Mouse (Mus musculus) adrenal gland, postnatal 25 days (tissue): ENCODE results near the gene Pir. TPM values are rescaled to one million over a fixed set of nuclear protein-coding genes. Genes with fewer than 3 reads are reported as not detected.

Experiments used
- DNase-seq: peaks from one replicate; pipeline ENCODE4 v3.0.0; 2021; ENCODE audit warnings: mixed read lengths
- long read RNA-seq: library from polyadenylated mRNA; stranded (forward); transcript quantifications from one replicate; pipeline ENCODE4 v2.0.0, GENCODE M21; 2021
- total RNA-seq: library from RNA; stranded (reverse); gene quantifications from 2 replicates; pipeline ENCODE4 v1.2.3, GENCODE M21; 2021

Pir gene
- total RNA-seq, result 3.2 and 3.6 TPM in 2 replicates
- long read RNA-seq, transcript Pir-201 (10 exons, 1,599 nt), result major isoform, 23 of 31 reads
- long read RNA-seq, partial matches to known transcripts, result 0 of 31 reads
- long read RNA-seq, other reads (novel, unspliced or antisense), result 8 of 31 reads

GRCm38 (mm10) chrX:164269285-164269761, at the start of gene Pir:
Gene Pir (plus strand): TSS chrX:164269371.
- DNase-seq, result peak; percentile 29

GRCm38 (mm10) chrX:164221989-164222388, 47.2 kb upstream of the Pir start:
- no peak for DNase-seq

GRCm38 (mm10) chrX:164233380-164233779, 35.8 kb upstream of the Pir start:
- DNase-seq, result no peak

DNA sequence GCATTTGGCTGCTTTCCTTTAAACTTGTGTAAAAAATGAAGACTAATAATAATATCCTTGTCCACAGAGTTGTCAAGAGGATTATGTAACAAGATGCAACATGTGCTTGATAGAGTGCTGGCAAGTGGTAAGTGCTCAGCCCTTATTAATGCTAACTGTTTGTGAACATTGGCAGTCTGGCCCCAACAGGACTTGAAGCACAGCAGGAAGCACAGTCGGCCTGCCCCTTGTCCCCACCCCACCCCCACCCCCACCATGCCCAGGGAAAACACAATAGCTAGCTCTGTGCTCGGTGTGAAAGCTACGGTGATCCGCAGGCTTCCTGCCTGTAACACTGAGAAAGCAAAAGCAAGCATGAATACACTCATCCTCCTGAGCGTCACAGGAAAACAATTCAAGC, 23.5 kb upstream of the Pir start:
- no peak for DNase-seq

GRCm38 (mm10) chrX:164246722-164247121, 22.4 kb upstream of the Pir start:
- no peak for DNase-seq

DNA sequence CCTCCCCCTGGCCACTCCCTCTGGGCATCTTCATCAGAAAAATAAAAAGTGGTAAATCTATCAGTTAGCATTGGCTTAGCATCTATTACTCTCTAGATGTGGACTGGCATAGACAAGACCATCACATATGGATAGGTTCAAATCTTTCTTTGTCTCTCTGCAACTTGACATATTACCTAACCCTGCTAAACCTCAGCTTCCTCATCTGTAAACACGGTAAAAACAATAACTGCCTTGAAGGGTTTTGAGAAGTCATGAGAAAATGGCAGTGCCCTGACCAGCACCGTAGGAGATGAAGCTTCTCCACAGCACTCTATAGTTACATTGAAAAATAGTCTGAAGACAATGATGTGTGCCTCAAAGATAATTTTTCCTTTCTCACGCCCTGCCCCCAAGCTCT, 12.6 kb upstream of the Pir start:
- no peak for DNase-seq

GRCm38 (mm10) chrX:164258057-164258456, 11.1 kb upstream of the Pir start, which contains the start of gene Bmx:
Gene Bmx (minus strand): TSS chrX:164258193.
- no peak for DNase-seq

DNA sequence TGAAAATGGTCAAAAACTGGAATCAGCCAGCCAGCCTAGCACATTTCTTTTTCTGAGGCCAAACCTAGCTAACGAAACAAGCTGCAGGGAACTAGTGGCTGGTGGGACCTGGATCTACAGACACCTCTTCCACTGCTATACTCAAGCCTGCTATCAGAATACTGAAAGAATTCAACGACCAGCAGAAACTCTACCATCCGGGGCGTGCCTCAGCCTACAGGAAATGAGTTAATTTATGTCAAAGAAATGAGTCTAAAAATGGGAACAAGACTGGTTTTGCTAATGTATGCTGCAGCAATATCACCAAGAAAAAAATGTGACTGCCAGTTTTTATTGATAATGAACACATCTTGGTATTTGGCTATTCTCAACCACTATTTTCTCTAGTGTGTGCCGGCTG, 10.5 kb upstream of the Pir start:
- DNase-seq, result no peak

DNA sequence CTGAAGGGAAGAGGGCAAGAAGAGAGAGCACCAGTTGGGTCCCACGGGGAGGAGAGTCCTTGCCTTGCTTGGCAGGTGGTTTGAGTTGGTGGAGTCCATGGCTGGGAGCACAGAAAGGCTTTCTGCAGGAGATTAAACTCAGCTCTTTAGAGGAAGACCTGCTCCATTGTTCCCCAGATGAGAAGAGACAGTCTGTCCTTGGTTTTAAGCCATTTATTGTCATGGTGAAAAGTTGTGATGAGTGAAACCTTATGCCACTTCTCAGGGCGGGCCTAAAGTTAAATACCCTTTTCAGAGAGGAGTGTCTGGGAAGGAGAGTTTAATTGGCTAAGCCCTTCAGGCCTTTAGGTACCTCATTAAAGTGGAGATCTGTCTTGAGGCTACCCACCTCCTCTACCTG, 6.9 kb upstream of the Pir start:
- DNase-seq, result no peak

DNA sequence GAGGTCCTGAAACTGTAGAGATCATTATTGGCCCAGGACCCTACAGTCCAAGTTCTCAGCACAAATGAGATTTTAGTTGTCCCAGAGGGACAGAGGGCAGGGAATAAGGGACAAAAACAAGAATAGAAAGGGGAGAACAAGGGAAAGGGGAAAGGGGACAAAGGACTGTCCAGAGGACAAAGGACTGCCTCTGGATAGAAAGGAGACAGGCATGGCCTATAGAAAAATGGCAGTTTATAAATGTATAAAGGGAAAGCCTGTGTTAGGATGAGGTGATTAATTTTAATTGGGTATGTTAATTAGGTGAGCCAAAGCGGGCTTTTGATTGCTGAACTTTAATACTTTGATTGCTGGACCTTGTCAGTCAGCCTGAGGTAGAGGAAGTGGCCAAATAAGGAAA, 4.3 kb upstream of the Pir start:
- DNase-seq, result no peak

DNA sequence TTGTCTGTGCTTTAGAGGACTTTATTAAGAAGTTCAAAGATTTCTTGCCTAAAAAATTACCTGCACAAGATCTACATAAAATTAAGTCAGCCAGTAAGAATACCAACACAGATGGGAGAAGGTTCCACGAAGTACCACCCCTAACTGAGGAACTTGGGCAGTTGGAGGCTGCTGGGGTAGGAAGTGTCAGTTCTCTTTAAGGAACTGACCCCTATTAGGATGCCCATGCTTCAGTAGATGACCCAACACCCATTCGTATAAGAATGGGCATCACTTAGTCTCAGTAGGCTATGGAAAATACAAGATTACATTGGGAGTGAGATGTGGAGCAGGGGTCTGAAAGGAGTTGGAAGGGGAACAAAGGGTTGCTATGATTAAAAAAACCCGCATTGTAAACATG, 1.4 kb downstream of the Pir start:
- DNase-seq, result no peak

GRCm38 (mm10) chrX:164275536-164275935, 6.4 kb downstream of the Pir start:
- no peak for DNase-seq

- no peak for DNase-seq
These were observed 11.9 kb downstream of the Pir start for GRCm38 (mm10) chrX:164280918-164281647.

DNA sequence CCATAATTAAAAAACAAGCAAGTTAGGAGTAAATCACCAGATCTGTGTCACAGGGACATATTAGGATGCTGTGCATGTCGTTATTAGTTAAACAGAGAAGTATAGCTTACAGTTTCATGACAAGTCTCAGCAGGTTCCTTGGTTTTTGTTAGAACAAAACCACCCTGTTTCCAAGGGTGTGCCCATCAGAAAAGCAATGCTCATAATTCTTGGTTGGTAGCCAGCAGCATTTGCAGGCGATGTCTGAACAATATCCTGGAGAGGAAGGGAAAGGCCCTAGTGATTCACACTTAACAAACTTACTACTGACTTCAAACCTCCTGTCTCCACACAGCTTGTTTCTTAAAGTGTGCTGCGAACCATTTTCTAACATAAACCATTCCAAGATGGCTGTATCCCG, 14.6 kb downstream of the Pir start:
- no peak for DNase-seq

- no peak for DNase-seq
These were observed 17.9 kb downstream of the Pir start for GRCm38 (mm10) chrX:164287077-164287476.

DNA sequence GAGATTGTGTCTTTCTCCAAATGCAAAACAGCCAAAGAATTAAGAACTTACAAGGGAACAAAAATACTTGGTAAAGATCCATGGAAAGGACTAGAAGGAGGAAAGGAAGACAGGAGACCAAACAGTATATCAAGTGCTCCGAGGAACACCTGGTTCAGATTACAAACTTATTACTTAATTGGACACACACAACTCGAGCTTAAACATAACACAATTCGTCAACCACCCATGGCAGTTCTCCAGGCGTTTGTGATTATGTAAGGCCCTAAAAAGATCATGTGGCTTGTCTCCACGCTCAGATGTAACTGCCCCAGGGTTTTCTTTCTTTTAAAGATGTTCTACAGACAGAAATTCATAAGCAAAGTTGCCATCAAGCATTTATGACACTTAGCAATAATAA, 22.0 kb downstream of the Pir start:
- DNase-seq, result no peak

DNA sequence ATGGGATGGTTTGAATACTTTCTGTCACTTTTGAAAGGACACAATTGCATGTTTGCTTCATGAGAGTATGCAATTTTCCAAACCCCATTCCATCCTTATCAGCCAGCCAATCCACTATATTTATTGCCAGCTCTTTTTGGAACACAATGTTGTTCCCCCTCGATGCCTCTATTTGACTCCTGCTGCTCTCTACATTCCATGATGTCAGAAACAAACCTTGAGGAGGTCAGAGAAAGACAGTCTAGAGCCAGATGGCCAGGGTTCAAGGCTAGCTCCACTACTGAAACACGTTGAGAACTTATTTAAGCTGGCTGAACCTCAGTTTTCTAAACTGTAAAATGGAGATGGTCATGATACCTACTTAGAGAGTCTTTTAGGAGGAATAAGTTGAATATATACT, 37.1 kb downstream of the Pir start:
- no peak for DNase-seq

- DNase-seq, result no peak
These were observed 44.7 kb downstream of the Pir start for GRCm38 (mm10) chrX:164313876-164314275.

DNA sequence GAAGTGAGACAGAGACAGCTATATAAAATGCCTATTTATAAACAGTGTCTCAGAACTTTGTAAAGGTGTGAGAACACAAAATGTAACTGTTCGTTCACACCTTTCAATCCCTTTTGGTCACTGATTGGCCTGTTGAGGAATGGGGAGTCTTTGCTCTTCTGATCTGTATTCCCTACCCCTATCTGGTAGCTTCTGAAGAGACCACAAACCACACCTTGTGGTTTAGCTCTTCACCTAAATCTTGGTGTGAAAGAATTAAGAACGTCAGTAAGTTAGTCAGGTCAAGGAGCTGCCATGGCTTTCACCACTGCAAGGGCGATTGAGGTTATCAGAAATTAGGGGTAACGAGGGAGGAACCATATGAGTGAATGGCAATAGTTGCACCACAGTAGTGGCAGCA, 49.4 kb downstream of the Pir start:
- DNase-seq, result no peak

GRCm38 (mm10) chrX:164320031-164320430, 50.9 kb downstream of the Pir start:
- no peak for DNase-seq

DNA sequence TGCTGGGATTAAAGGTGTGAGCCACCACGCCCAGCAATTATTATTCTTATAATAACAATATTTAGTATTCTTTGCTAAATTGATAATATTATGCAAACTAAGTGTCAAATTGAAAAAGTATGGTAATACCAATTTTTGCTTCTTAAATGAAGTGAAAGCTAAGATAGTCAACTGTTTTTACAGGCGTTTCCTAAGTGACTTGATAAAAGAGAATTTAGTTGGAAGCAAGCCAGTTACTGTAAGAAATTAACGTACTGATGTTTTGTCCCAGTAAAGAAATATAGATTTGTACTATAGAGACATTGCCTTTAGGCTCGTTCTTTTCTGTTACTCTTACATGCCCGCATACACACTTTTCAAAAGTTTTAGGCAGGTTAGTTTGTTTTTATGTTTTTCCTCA, 53.3 kb downstream of the Pir start:
- DNase-seq, result no peak

GRCm38 (mm10) chrX:164323391-164323913, 54.3 kb downstream of the Pir start:
- DNase-seq, result no peak

DNA sequence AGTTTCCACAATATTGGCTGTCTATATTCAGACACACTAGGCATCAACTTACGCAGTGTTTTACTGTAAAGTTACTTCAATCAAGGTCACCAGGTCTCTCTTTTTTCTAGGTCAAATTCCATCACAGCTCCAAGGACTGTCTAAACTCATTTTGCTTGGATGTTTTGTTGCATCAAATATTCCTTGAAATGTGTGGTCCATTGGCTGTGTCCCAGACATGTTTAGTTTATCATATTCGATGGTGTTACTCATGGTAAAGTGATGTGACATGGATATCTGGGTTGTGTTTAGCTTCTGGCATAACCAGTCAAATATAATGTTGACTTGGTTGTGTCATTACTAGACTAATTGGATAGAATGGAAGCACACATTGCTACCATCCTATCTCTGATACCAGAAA, 61.2 kb downstream of the Pir start:
- DNase-seq, result no peak

DNA sequence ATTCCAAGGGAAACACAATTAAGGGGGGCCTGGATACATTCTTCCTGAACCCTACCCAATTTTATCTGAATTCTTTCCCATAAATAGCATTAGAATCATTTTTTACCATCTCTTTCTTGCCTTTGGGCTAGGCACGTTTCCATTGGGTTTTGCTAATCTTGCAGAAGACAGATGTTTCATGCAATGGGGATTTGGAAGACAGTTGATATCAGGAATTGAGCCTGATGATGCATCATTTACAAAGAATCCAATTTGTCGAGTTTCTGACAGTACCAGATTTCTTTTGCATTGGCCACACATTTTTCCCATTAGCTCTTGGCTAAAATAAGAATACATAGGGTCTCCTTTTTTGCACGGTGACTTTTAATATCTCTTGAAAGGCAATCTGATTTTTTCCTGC, 61.6 kb downstream of the Pir start:
- DNase-seq, result no peak
